ENCODE assay signal across 8 mouse cellular contexts in the genomic region with DNA sequence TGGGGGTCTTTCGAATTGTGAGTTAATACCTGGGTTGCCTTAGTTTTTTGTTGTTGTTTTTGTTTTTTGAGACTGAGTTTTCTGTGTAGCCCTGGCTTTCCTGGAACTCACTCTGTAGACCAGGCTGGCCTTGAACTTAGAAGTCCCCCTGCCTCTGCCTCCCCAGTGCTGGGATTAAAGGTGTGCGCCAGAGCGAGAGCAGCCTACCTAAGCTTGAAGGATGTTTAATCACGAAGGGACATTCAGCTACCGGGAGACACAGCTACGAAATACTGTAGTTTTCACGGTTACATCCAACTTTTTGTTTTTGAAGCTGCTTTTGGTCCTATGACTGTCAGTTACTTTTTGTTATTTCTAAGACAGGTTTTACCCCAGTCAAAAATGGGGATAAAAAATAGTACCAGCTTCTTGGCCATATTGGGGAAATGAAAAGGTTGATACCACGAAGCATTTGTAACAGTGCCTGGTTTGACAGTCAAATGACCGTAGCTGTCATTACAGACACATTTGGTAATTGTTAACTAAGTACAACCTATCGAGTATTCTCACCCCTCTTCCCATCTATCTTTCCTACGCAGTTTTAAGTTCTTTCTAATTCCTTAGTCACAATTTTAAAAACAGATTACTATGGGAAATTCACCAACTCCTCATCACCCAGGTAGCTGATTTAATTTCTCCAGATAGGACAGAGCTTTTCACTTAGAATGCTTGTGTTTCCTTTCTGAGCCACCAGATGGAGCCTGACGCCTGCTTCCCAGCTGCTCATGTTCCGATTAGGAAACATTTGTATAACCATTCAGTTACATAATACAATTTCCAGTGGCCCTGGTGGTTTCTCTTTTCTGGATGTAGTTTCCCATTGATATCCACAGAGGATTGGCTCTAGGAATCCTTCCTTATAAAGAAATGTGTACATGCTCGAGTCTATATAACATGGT. TPM values are rescaled to one million over a fixed set of nuclear protein-coding genes. Genes with fewer than 3 reads are reported as not detected.
DNase-seq lines count a peak whose midpoint lies in the region; ATAC-seq lines count a peak whose summit lies in the region.

No protein-coding gene starts in this region.

- peak overlapping the region; percentile 87 for H3K27ac ChIP-seq in heart, embryonic 12.5 days (ENCODE audit: poor library complexity, severe bottlenecking)
- H3K27ac ChIP-seq in kidney, embryonic 15.5 days, result peak overlapping the region; percentile 96
- H3K27ac ChIP-seq in limb, embryonic 15.5 days, result peak overlapping the region; percentile 94
- H3K27ac ChIP-seq in midbrain, embryonic 16.5 days (ENCODE audit: low read length), result peak overlapping the region; percentile 92; the same call in 1 of the 2 replicates

- peaks cover 15% of the 10 kb centered on the region for H3K4me1 ChIP-seq in heart, embryonic 12.5 days (replicated peaks)
- peaks cover 29% of the 10 kb centered on the region for H3K4me1 ChIP-seq in kidney, embryonic 15.5 days
- peaks cover 13% of the 10 kb centered on the region for H3K4me1 ChIP-seq in limb, embryonic 15.5 days
- peaks cover 12% of the 10 kb centered on the region for H3K4me1 ChIP-seq in midbrain, embryonic 16.5 days (ENCODE audit: control insufficient read depth, insufficient read depth, low read length)

- peak overlapping the region; percentile 88 for H3K9ac ChIP-seq in heart, embryonic 12.5 days
- peak overlapping the region; percentile 91 for H3K9ac ChIP-seq in kidney, embryonic 15.5 days
- H3K9ac ChIP-seq in limb, embryonic 15.5 days, result peak overlapping the region; percentile 79
- H3K9ac ChIP-seq in midbrain, embryonic 16.5 days (ENCODE audit: low read depth, low read length), result peak overlapping the region; percentile 81

- H3K4me2 ChIP-seq in heart, embryonic 12.5 days, result peak overlapping the region; percentile 87
- peak overlapping the region; percentile 80 for H3K4me2 ChIP-seq in kidney, embryonic 15.5 days
- H3K4me2 ChIP-seq in limb, embryonic 15.5 days, result peak overlapping the region; percentile 63
- H3K4me2 ChIP-seq in midbrain, embryonic 16.5 days (ENCODE audit: low read length), result peak overlapping the region; percentile 81

- ATAC-seq in CD4-positive, CD25-positive, alpha-beta regulatory T cell, adult 4 months, result peak; percentile 68
- peak; percentile 71 for ATAC-seq in erythroblast, adult 5-6 weeks (replicated peaks; ENCODE audit: low FRiP score, poor library complexity, severe bottlenecking)
- no peak for ATAC-seq in heart, embryonic 12.5 days (ENCODE audit: insufficient number of reproducible peaks, low FRiP score)
- ATAC-seq in kidney, embryonic 15.5 days (replicated peaks; ENCODE audit: low FRiP score), result no peak
- no peak for ATAC-seq in limb, embryonic 15.5 days (ENCODE audit: insufficient number of reproducible peaks, low FRiP score, low TSS enrichment, low read depth)
- no peak for ATAC-seq in midbrain, embryonic 16.5 days

- H3K36me3 ChIP-seq in heart, embryonic 12.5 days, result peaks cover 26% of the 10 kb centered on the region
- H3K36me3 ChIP-seq in kidney, embryonic 15.5 days, result peaks cover 35% of the 10 kb centered on the region
- H3K36me3 ChIP-seq in limb, embryonic 15.5 days, result peaks cover 16% of the 10 kb centered on the region
- H3K36me3 ChIP-seq in midbrain, embryonic 16.5 days (ENCODE audit: control insufficient read depth, insufficient read depth, low read length), result 0 out of 2 replicates have a peak, but pooled peaks cover 3% of the 10 kb centered on the region
- peaks cover 2% of the 10 kb centered on the region; the same call in 1 of the 2 replicates for H3K36me3 ChIP-seq in splenic B cell, adult 2 months (ENCODE audit: control insufficient read depth, insufficient read depth, low read length, poor library complexity, severe bottlenecking)

- no peaks in the 10 kb centered on the region for H3K27me3 ChIP-seq in heart, embryonic 12.5 days (replicated peaks)
- H3K27me3 ChIP-seq in kidney, embryonic 15.5 days, result no peaks in the 10 kb centered on the region
- no peaks in the 10 kb centered on the region for H3K27me3 ChIP-seq in limb, embryonic 15.5 days
- H3K27me3 ChIP-seq in midbrain, embryonic 16.5 days (ENCODE audit: control insufficient read depth, insufficient read depth, low read depth, low read length), result no peaks in the 10 kb centered on the region
- no peaks in the 10 kb centered on the region for H3K27me3 ChIP-seq in splenic B cell, adult 2 months (ENCODE audit: control insufficient read depth, insufficient read depth, low read length, poor library complexity, severe bottlenecking)

- 42% methylated on average over 14 of the region's 14 CpGs for WGBS in heart, embryonic 12.5 days
- WGBS in kidney, embryonic 15.5 days, result 43% methylated on average over 14 of the region's 14 CpGs
- 41% methylated on average over 14 of the region's 14 CpGs for WGBS in limb, embryonic 15.5 days
- 51% methylated on average over 14 of the region's 14 CpGs for WGBS in midbrain, embryonic 16.5 days

- H3K9me3 ChIP-seq in heart, embryonic 12.5 days (replicated peaks), result no peaks in the 10 kb centered on the region
- no peaks in the 10 kb centered on the region for H3K9me3 ChIP-seq in kidney, embryonic 15.5 days (replicated peaks)
- no peaks in the 10 kb centered on the region for H3K9me3 ChIP-seq in limb, embryonic 15.5 days
- no peaks in the 10 kb centered on the region for H3K9me3 ChIP-seq in midbrain, embryonic 16.5 days (replicated peaks; ENCODE audit: control insufficient read depth, low read length, poor library complexity, severe bottlenecking)

- H3K4me3 ChIP-seq in heart, embryonic 12.5 days, result peak overlapping the region; percentile 72
- peak overlapping the region; percentile 87 for H3K4me3 ChIP-seq in kidney, embryonic 15.5 days (replicated peaks)
- H3K4me3 ChIP-seq in limb, embryonic 15.5 days, result peak overlapping the region; percentile 85
- peak overlapping the region; percentile 75 for H3K4me3 ChIP-seq in midbrain, embryonic 16.5 days (ENCODE audit: low read depth, low read length)

- peak; percentile 96 for DNase-seq in brain, adult 2 months (ENCODE audit: low read depth, low spot score)
- DNase-seq in splenic B cell, adult 2 months (ENCODE audit: low read depth, low spot score), result peak; percentile 83

RNA-seq across cellular contexts. Expression of gene Nepro, which starts 1.5 kb away (rescaled TPM):
- polyA plus RNA-seq in CD4-positive, CD25-positive, alpha-beta regulatory T cell, adult 4 months (2017; shearing (Covaris generic)), result 10 to 100 TPM in 1 of 2 experiments, 1 to 10 TPM in 1; 7.5 to 10.1 TPM
- total RNA-seq in erythroblast, adult 5-6 weeks (2015; ENCODE audit: low replicate concordance), result 0.96 and 1.7 TPM in 2 replicates
- 2.4 and 4.6 TPM in 2 replicates for total RNA-seq in erythroblast, adult 5-6 weeks (2017; ENCODE audit: low replicate concordance)
- 6.8 and 7.1 TPM in 2 replicates for polyA plus RNA-seq in heart, embryonic 12.5 days (2016; fragmentation: Nextera tagmentation; extraction: Ambion mirVana)
- polyA plus RNA-seq in kidney, embryonic 15.5 days (2015; fragmentation: Nextera tagmentation; extraction: Ambion mirVana), result 10.5 and 11.3 TPM in 2 replicates
- 6.9 and 7.4 TPM in 2 replicates for polyA plus RNA-seq in limb, embryonic 15.5 days (2015; fragmentation: Nextera tagmentation; extraction: Ambion mirVana)
- polyA plus RNA-seq in midbrain, embryonic 16.5 days (2015; fragmentation: Nextera tagmentation; extraction: Ambion mirVana), result 3.2 and 4.5 TPM in 2 replicates

RNA-seq across cellular contexts. Expression of gene Gtpbp8, which starts 20.6 kb away (rescaled TPM):
- polyA plus RNA-seq in CD4-positive, CD25-positive, alpha-beta regulatory T cell, adult 4 months (2017; shearing (Covaris generic)), result 10 to 100 TPM; 36.4 to 41.7 TPM
- 1.7 and 5.6 TPM in 2 replicates for total RNA-seq in erythroblast, adult 5-6 weeks (2015; ENCODE audit: low replicate concordance)
- total RNA-seq in erythroblast, adult 5-6 weeks (2017; ENCODE audit: low replicate concordance), result 0.98 and 3.5 TPM in 2 replicates
- polyA plus RNA-seq in heart, embryonic 12.5 days (2016; fragmentation: Nextera tagmentation; extraction: Ambion mirVana), result 23.2 and 27.6 TPM in 2 replicates
- polyA plus RNA-seq in kidney, embryonic 15.5 days (2015; fragmentation: Nextera tagmentation; extraction: Ambion mirVana), result 29.5 and 32.8 TPM in 2 replicates
- 23.1 and 26.7 TPM in 2 replicates for polyA plus RNA-seq in limb, embryonic 15.5 days (2015; fragmentation: Nextera tagmentation; extraction: Ambion mirVana)
- polyA plus RNA-seq in midbrain, embryonic 16.5 days (2015; fragmentation: Nextera tagmentation; extraction: Ambion mirVana), result 40.5 and 43.0 TPM in 2 replicates

RNA-seq across cellular contexts. Expression of gene Cd200r1, which starts 40.0 kb away (rescaled TPM):
- polyA plus RNA-seq in CD4-positive, CD25-positive, alpha-beta regulatory T cell, adult 4 months (2017; shearing (Covaris generic)), result 10 to 100 TPM; 63.7 to 66.0 TPM
- total RNA-seq in erythroblast, adult 5-6 weeks (2015; ENCODE audit: low replicate concordance), result 4.8 and 8.2 TPM in 2 replicates
- total RNA-seq in erythroblast, adult 5-6 weeks (2017; ENCODE audit: low replicate concordance), result 1.5 and 4.5 TPM in 2 replicates
- 1.7 and 1.8 TPM in 2 replicates for polyA plus RNA-seq in heart, embryonic 12.5 days (2016; fragmentation: Nextera tagmentation; extraction: Ambion mirVana)
- polyA plus RNA-seq in kidney, embryonic 15.5 days (2015; fragmentation: Nextera tagmentation; extraction: Ambion mirVana), result 0.37 and 0.62 TPM in 2 replicates
- 2.6 and 3.1 TPM in 2 replicates for polyA plus RNA-seq in limb, embryonic 15.5 days (2015; fragmentation: Nextera tagmentation; extraction: Ambion mirVana)
- polyA plus RNA-seq in midbrain, embryonic 16.5 days (2015; fragmentation: Nextera tagmentation; extraction: Ambion mirVana), result 0.46 and 0.48 TPM in 2 replicates

Comparison
In these comparisons a context has a peak if more than half of its experiments do, and no peak if none do; other contexts are left out.
1. ATAC-seq: peak in CD4-positive, CD25-positive, alpha-beta regulatory T cell, adult 4 months (single experiment) and erythroblast, adult 5-6 weeks (single experiment); none in heart, embryonic 12.5 days (single experiment), kidney, embryonic 15.5 days (single experiment), limb, embryonic 15.5 days (single experiment) and midbrain, embryonic 16.5 days (single experiment).
2. RNA of gene Cd200r1, which starts 40.0 kb away (polyA plus RNA-seq): 63.7 to 66.0 TPM in CD4-positive, CD25-positive, alpha-beta regulatory T cell, adult 4 months; 2.6 to 3.1 TPM in limb, embryonic 15.5 days, 1.7 to 1.8 TPM in heart, embryonic 12.5 days, 0.37 to 0.62 TPM in kidney, embryonic 15.5 days and 0.46 to 0.48 TPM in midbrain, embryonic 16.5 days; every median in the first group is over 10 times any median in the second.
3. Peak in every context shown above with its lines, with median percentiles within 50 percentile points of each other: H3K27ac ChIP-seq, H3K4me2 ChIP-seq, H3K4me3 ChIP-seq and H3K9ac ChIP-seq.